Mouse (Mus musculus) MEL (cell line): Measurements from ENCODE around the gene Rtbdn. TPM values are rescaled to one million over a fixed set of nuclear protein-coding genes. Genes with fewer than 3 reads are reported as not detected.

Experiments used
- DNase-seq: peaks from one replicate; pipeline ENCODE4 v3.0.0; 2011; ENCODE audit warnings: low read depth, low spot score
- H3K27ac ChIP-seq: 2 replicates; pipeline ENCODE4 v1.5.1; 2012; ENCODE audit warnings: low read depth, mild to moderate bottlenecking, control low read depth, low read length, moderate library complexity; ENCODE audit not compliant: control insufficient read depth
- H3K27me3 ChIP-seq, 2 experiments: fragments of 150-350 bp in 1 of 2; sonication (generic) in 1 of 2; 2 replicates each; pipeline ENCODE4 v1.6.1; 2012; ENCODE audit warnings: low read length in 2 of 2, mild to moderate bottlenecking in 2 of 2, improper control_type of control experiment in 1 of 2, moderate library complexity in 1 of 2; ENCODE audit not compliant: insufficient read depth in 2 of 2, control insufficient read depth in 1 of 2
- H3K36me3 ChIP-seq, 2 experiments: 2 replicates each; pipeline ENCODE4 v1.6.1; 2012 to 2014; ENCODE audit warnings: low read length in 2 of 2, improper control_type of control experiment in 1 of 2, inconsistent platforms in 1 of 2, mild to moderate bottlenecking in 1 of 2; ENCODE audit not compliant: insufficient read depth in 2 of 2, control insufficient read depth in 1 of 2
- H3K4me1 ChIP-seq, 2 experiments: fragments of 150-350 bp in 1 of 2; sonication (generic) in 1 of 2; 2 replicates each; pipeline ENCODE4 v1.6.1; 2012; ENCODE audit warnings: low read length in 2 of 2, improper control_type of control experiment in 1 of 2, mild to moderate bottlenecking in 1 of 2; ENCODE audit not compliant: insufficient read depth in 2 of 2, control insufficient read depth in 1 of 2
- H3K4me3 ChIP-seq, 2 experiments: fragments of 150-350 bp in 1 of 2; sonication (generic) in 1 of 2; 2 replicates each; pipeline ENCODE4 v1.5.1; 2012; ENCODE audit warnings: low read depth in 2 of 2, low read length in 2 of 2, mild to moderate bottlenecking in 2 of 2, moderate library complexity in 2 of 2, control low read depth in 1 of 2, improper control_type of control experiment in 1 of 2; ENCODE audit not compliant: control insufficient read depth in 1 of 2, insufficient read depth in 1 of 2
- H3K79me2 ChIP-seq: 2 replicates; pipeline ENCODE4 v1.6.1; 2012; ENCODE audit warnings: mild to moderate bottlenecking, low read length, moderate library complexity; ENCODE audit not compliant: control insufficient read depth, poor library complexity, insufficient read depth
- H3K9ac ChIP-seq: 2 replicates; pipeline ENCODE4 v1.6.1; 2012; ENCODE audit warnings: low read depth, mild to moderate bottlenecking, control low read depth, low read length, moderate library complexity; ENCODE audit not compliant: control insufficient read depth, poor library complexity, severe bottlenecking
- H3K9me3 ChIP-seq: fragments of 150-350 bp; sonication (generic); replicated peaks from 2 replicates; pipeline ENCODE4 v1.6.1; 2012; ENCODE audit warnings: mild to moderate bottlenecking, low read length, improper control_type of control experiment, moderate library complexity; ENCODE audit not compliant: insufficient read depth
- CHD2 ChIP-seq: IDR thresholded peaks from 2 replicates; pipeline ENCODE4 v1.6.1; 2011; ENCODE audit warnings: low read length, improper control_type of control experiment
- CTCF ChIP-seq, 3 experiments: IDR thresholded peaks in 2 of 3; conservative IDR thresholded peaks in 1 of 3; 2 replicates each; pipeline ENCODE4 v1.5.1; 2011 to 2012; ENCODE audit warnings: low read length in 3 of 3, low read depth in 2 of 3, mild to moderate bottlenecking in 2 of 3, improper control_type of control experiment in 1 of 3, inconsistent platforms in 1 of 3, mixed read lengths in 1 of 3, moderate library complexity in 1 of 3; ENCODE audit not compliant: control insufficient read depth in 1 of 3, insufficient read depth in 1 of 3, poor library complexity in 1 of 3, severe bottlenecking in 1 of 3
- E2F4 ChIP-seq: IDR thresholded peaks from 2 replicates; pipeline ENCODE4 v1.6.1; 2011; ENCODE audit warnings: low read depth, low read length, improper control_type of control experiment, borderline replicate concordance
- ELF1 ChIP-seq: IDR thresholded peaks from 2 replicates; pipeline ENCODE4 v1.6.1; 2014; ENCODE audit warnings: low read depth, mild to moderate bottlenecking, inconsistent platforms, low read length, improper control_type of control experiment, moderate library complexity
- EP300 ChIP-seq, 2 experiments: IDR thresholded peaks; 2 replicates each; pipeline ENCODE4 v1.6.1; 2011; ENCODE audit warnings: improper control_type of control experiment in 2 of 2, low read length in 2 of 2, low read depth in 1 of 2, mild to moderate bottlenecking in 1 of 2
- ETS1 ChIP-seq: IDR thresholded peaks from 2 replicates; pipeline ENCODE4 v1.6.1; 2012; ENCODE audit warnings: low read depth, mild to moderate bottlenecking, inconsistent platforms, low read length, improper control_type of control experiment, moderate library complexity
- GABPA ChIP-seq: IDR thresholded peaks from 2 replicates; pipeline ENCODE4 v1.6.1; 2012; ENCODE audit warnings: low read depth, mild to moderate bottlenecking, inconsistent platforms, low read length, improper control_type of control experiment, moderate library complexity
- GATA1 ChIP-seq: IDR thresholded peaks from 2 replicates; pipeline ENCODE4 v1.6.1; 2011; ENCODE audit warnings: low read depth, low read length, improper control_type of control experiment
- HCFC1 ChIP-seq: IDR thresholded peaks from 2 replicates; pipeline ENCODE4 v1.6.1; 2012; ENCODE audit warnings: low read depth, mild to moderate bottlenecking, inconsistent platforms, low read length, improper control_type of control experiment, moderate library complexity
- JUND ChIP-seq: IDR thresholded peaks from 2 replicates; pipeline ENCODE4 v1.6.1; 2011; ENCODE audit warnings: low read depth, mild to moderate bottlenecking, improper control_type of control experiment, low read length
- KAT2A ChIP-seq: conservative IDR thresholded peaks from 2 replicates; pipeline ENCODE4 v1.6.1; 2012; ENCODE audit warnings: low read depth, low read length, improper control_type of control experiment, inconsistent platforms
- MAFK ChIP-seq: IDR thresholded peaks from 2 replicates; pipeline ENCODE4 v1.6.1; 2011; ENCODE audit warnings: low read depth, mild to moderate bottlenecking, low read length, improper control_type of control experiment, borderline replicate concordance
- MAX ChIP-seq: IDR thresholded peaks from 2 replicates; pipeline ENCODE4 v1.6.1; 2011; ENCODE audit warnings: low read length, improper control_type of control experiment
- MAZ ChIP-seq: IDR thresholded peaks from 2 replicates; pipeline ENCODE4 v1.6.1; 2012; ENCODE audit warnings: low read depth, mild to moderate bottlenecking, inconsistent platforms, low read length, improper control_type of control experiment
- MEF2A ChIP-seq: IDR thresholded peaks from 2 replicates; pipeline ENCODE4 v1.6.1; 2014; ENCODE audit warnings: low read depth, mild to moderate bottlenecking, inconsistent platforms, low read length, improper control_type of control experiment; ENCODE audit not compliant: poor library complexity, insufficient replicate concordance, severe bottlenecking; ENCODE audit errors: extremely low read depth
- MXI1 ChIP-seq: IDR thresholded peaks from 2 replicates; pipeline ENCODE4 v1.6.1; 2011; ENCODE audit warnings: mild to moderate bottlenecking, low read depth, low read length, improper control_type of control experiment
- MYC ChIP-seq: IDR thresholded peaks from 2 replicates; pipeline ENCODE4 v1.6.1; 2011; ENCODE audit warnings: low read depth, mild to moderate bottlenecking, low read length, improper control_type of control experiment, moderate library complexity
- NELFE ChIP-seq: IDR thresholded peaks from 2 replicates; pipeline ENCODE4 v1.6.1; 2011; ENCODE audit warnings: low read depth, low read length, improper control_type of control experiment
- NRF1 ChIP-seq: IDR thresholded peaks from 2 replicates; pipeline ENCODE4 v1.6.1; 2014; ENCODE audit warnings: low read depth, mild to moderate bottlenecking, inconsistent platforms, low read length, improper control_type of control experiment, moderate library complexity; ENCODE audit not compliant: poor library complexity, insufficient read depth, severe bottlenecking
- POLR2A ChIP-seq, 2 experiments: IDR thresholded peaks; 2 replicates each; pipeline ENCODE4 v1.6.1; 2011 to 2012; ENCODE audit warnings: low read length in 2 of 2, mild to moderate bottlenecking in 2 of 2, control low read depth in 1 of 2, improper control_type of control experiment in 1 of 2, low read depth in 1 of 2, moderate library complexity in 1 of 2; ENCODE audit not compliant: control insufficient read depth in 1 of 2, insufficient read depth in 1 of 2, poor library complexity in 1 of 2
- POLR2AphosphoS2 ChIP-seq: IDR thresholded peaks from 2 replicates; pipeline ENCODE4 v1.6.1; 2011; ENCODE audit warnings: low read length, improper control_type of control experiment
- POLR2AphosphoS5 ChIP-seq: IDR thresholded peaks from 2 replicates; pipeline ENCODE4 v1.6.1; 2012; ENCODE audit warnings: low read depth, borderline replicate concordance, mild to moderate bottlenecking, inconsistent platforms, low read length, moderate library complexity, mixed read lengths
- RCOR1 ChIP-seq: IDR thresholded peaks from 2 replicates; pipeline ENCODE4 v1.6.1; 2012; ENCODE audit warnings: low read depth, mild to moderate bottlenecking, inconsistent platforms, low read length, improper control_type of control experiment
- SIN3A ChIP-seq: IDR thresholded peaks from 2 replicates; pipeline ENCODE4 v1.6.1; 2012; ENCODE audit warnings: low read length, improper control_type of control experiment, inconsistent platforms
- SMC3 ChIP-seq: IDR thresholded peaks from 2 replicates; pipeline ENCODE4 v1.6.1; 2011; ENCODE audit warnings: low read depth, low read length, improper control_type of control experiment
- TBP ChIP-seq: IDR thresholded peaks from 2 replicates; pipeline ENCODE4 v1.8.0; 2011; ENCODE audit warnings: low read depth, low read length, improper control_type of control experiment
- TCF12 ChIP-seq: IDR thresholded peaks from 2 replicates; pipeline ENCODE4 v1.6.1; 2014; ENCODE audit warnings: low read depth, mild to moderate bottlenecking, inconsistent platforms, low read length, improper control_type of control experiment, moderate library complexity
- UBTF ChIP-seq: IDR thresholded peaks from 2 replicates; pipeline ENCODE4 v1.6.1; 2012; ENCODE audit warnings: low read depth, mild to moderate bottlenecking, inconsistent platforms, low read length, improper control_type of control experiment, moderate library complexity, borderline replicate concordance; ENCODE audit not compliant: insufficient read depth
- USF1 ChIP-seq: IDR thresholded peaks from 2 replicates; pipeline ENCODE4 v1.6.1; 2014; ENCODE audit warnings: low read depth, mild to moderate bottlenecking, inconsistent platforms, low read length, improper control_type of control experiment, moderate library complexity
- USF2 ChIP-seq, 2 experiments: IDR thresholded peaks; 2 replicates each; pipeline ENCODE4 v1.6.1; 2011 to 2012; ENCODE audit warnings: improper control_type of control experiment in 2 of 2, low read length in 2 of 2, borderline replicate concordance in 1 of 2, inconsistent platforms in 1 of 2, low read depth in 1 of 2, mild to moderate bottlenecking in 1 of 2; ENCODE audit not compliant: insufficient read depth in 1 of 2
- ZC3H11A ChIP-seq: IDR thresholded peaks from 2 replicates; pipeline ENCODE4 v1.6.1; 2012; ENCODE audit warnings: low read depth, mild to moderate bottlenecking, inconsistent platforms, low read length, improper control_type of control experiment
- polyA plus RNA-seq, 2 experiments: library from polyadenylated mRNA; stranded (reverse) in 1 of 2; unstranded in 1 of 2; fragments of >175 nt in 1 of 2; fragments of >200 nt in 1 of 2; gene quantifications; 2 replicates each; pipeline versions ENCODE4 v1.2.1 to v1.2.4; 2012; ENCODE audit warnings: low replicate concordance in 2 of 2, low read depth in 1 of 2; ENCODE audit not compliant: insufficient read length in 2 of 2, insufficient read depth in 1 of 2, missing spikeins in 1 of 2
- total RNA-seq: library from RNA; depleted of rRNA; stranded (reverse); fragments of 300-350 nt; gene quantifications from 2 replicates; pipeline ENCODE4 v1.2.3, GENCODE M21; 2012

The Rtbdn gene
- total and polyA plus RNA-seq, 3 experiments, result 0.08 to 0.11 TPM; not detected in 1

DNA sequence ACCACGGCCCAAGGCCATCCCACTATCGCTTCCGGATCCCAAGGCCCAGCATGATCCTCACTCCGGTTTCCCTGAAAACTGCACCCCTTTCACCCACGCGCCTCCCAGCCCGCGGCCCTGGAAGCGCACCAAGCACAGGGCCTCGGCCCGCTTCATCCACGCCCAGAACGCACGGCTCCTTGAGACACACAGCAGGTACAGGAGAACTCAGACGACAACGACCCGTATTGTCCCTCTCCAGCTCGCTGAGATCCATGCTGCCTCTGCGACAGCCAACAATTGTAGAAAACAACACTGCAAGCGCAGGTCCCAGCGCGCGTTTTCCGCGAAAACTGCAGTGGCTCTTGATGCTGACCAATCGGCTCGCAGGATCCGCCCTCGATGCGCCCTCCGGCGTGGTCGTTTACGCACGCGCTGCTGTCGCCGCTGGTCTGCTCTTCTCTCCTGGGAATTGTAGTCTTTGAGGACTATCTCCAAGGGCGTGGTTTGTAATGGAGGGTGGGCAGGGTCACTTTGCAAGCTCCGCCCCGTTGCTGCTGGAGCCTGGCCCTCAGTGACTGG, 19.0 kb downstream of the Rtbdn start (continued):
- TF ChIP-seq ETS1 (no peak; the same call in 1 of the 2 replicates), MYC (0 out of 2 replicates have a peak, but pooled peaks have one; percentile 20), GABPA (no peak), USF2 (IDR thresholded peaks at IDR 0.05; ENCODE audit: borderline replicate concordance in 1 of 2, insufficient read depth in 1 of 2, low read depth in 1 of 2, low read length in 2 of 2) (no peak), MEF2A (no peak), EP300 (IDR thresholded peaks at IDR 0.05; ENCODE audit: low read depth in 1 of 2, low read length in 2 of 2) (no peak), SIN3A (peak; percentile 94), CHD2 (no peak), RCOR1 (no peak), CTCF (IDR thresholded peaks at IDR 0.05 in 2 of 3, conservative IDR thresholded peaks at IDR 0.05 in 1 of 3; ENCODE audit: control insufficient read depth in 1 of 3, insufficient read depth in 1 of 3, low read depth in 2 of 3, low read length in 3 of 3, poor library complexity in 1 of 3, severe bottlenecking in 1 of 3) (no peak), HCFC1 (peak; percentile 98), TBP (peak; percentile 66; the same call in 1 of the 2 replicates), GATA1 (no peak), E2F4 (peak; percentile 62; the same call in 1 of the 2 replicates), KAT2A (peak; percentile 80), POLR2AphosphoS5 (no peak), MAFK (no peak), ELF1 (peak; percentile 55), USF1 (peak; percentile 26; the same call in 1 of the 2 replicates)

DNA sequence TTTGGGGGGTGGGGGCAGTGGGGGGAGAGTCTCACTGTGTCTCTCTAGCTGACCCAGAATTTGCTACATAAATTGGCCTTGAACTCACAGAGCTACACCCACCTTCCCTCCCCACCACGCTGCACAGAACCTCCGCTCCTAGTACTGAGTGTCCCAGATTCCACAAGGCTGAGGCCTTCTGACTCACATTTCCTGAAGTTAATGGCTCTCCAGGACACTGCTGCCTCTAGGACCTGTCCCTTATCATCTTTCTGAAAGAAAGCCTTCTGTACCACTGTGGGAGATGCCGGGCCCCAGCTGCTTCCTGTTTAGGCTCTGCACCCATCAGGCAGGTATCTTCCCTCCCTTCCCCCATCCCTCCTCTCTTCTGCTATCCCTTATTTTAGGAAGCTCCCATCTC, 19.8 kb downstream of the Rtbdn start:
- Histone ChIP-seq H3K27me3 (no peaks in the 10 kb centered on the region), H3K9me3 (no peaks in the 10 kb centered on the region), H3K79me2 (peaks cover 19% of the 10 kb centered on the region), H3K27ac (peak overlapping the region; percentile 64), H3K4me1 (peaks cover 5 to 32% of the 10 kb centered on the region in 2 experiments), H3K9ac (peak overlapping the region; percentile 47), H3K4me3 (peak overlapping the region; percentile 25 to 30), H3K36me3 (peaks cover 1 to 24% of the 10 kb centered on the region in 2 experiments)
- peak; percentile 78 for DNase-seq
- TF ChIP-seq CHD2 (peak; percentile 42; the same call in 1 of the 2 replicates), UBTF (no peak), MXI1 (peak; percentile 61), KAT2A (no peak), ELF1 (peak; percentile 68), POLR2A (IDR thresholded peaks at IDR 0.05; ENCODE audit: control insufficient read depth in 1 of 2, insufficient read depth in 1 of 2, low read depth in 1 of 2, low read length in 2 of 2, poor library complexity in 1 of 2) (no peak), SMC3 (no peak), MYC (0 out of 2 replicates have a peak, but pooled peaks have one; percentile 21), E2F4 (no peak), MAX (peak; percentile 28; the same call in 1 of the 2 replicates), USF2 (IDR thresholded peaks at IDR 0.05; ENCODE audit: borderline replicate concordance in 1 of 2, insufficient read depth in 1 of 2, low read depth in 1 of 2, low read length in 2 of 2) (no peak), NELFE (no peak), MAZ (peak; percentile 46; the same call in 1 of the 2 replicates), POLR2AphosphoS2 (no peak), SIN3A (peak; percentile 89), GABPA (no peak), HCFC1 (no peak), JUND (no peak), ZC3H11A (no peak; the same call in 1 of the 2 replicates), TCF12 (peak; percentile 83), NRF1 (no peak), USF1 (no peak), EP300 (IDR thresholded peaks at IDR 0.05; ENCODE audit: low read depth in 1 of 2, low read length in 2 of 2) (peak; percentile 67 to 74), MEF2A (no peak)
